Mouse (Mus musculus) common myeloid progenitor, adult 5-6 weeks (primary cell): ENCODE measurements at regions not wholly inside any gene's neighbourhood (a gene's known extent, or its start where the extent isn't known, plus 50 kb on each side); places are given as distances from the start of the nearest gene placed in this dataset.
A peak's percentile ranks its signal among the peaks of the same experiment; 100 is the strongest.

Experiments used
- ATAC-seq: replicated peaks from 2 replicates; pipeline ENCODE4 v1.8.0; 2016; ENCODE audit warnings: low read depth, mild to moderate bottlenecking, moderate TSS enrichment, inconsistent platforms; ENCODE audit not compliant: poor library complexity, severe bottlenecking

GRCm38 (mm10) chr10:125786197-125786879, 179.6 kb upstream of the Lrig3 start:
- peak; percentile 27 for ATAC-seq

GRCm38 (mm10) chr10:125786880-125787337, 179.1 kb upstream of the Lrig3 start:
- ATAC-seq = no peak

DNA sequence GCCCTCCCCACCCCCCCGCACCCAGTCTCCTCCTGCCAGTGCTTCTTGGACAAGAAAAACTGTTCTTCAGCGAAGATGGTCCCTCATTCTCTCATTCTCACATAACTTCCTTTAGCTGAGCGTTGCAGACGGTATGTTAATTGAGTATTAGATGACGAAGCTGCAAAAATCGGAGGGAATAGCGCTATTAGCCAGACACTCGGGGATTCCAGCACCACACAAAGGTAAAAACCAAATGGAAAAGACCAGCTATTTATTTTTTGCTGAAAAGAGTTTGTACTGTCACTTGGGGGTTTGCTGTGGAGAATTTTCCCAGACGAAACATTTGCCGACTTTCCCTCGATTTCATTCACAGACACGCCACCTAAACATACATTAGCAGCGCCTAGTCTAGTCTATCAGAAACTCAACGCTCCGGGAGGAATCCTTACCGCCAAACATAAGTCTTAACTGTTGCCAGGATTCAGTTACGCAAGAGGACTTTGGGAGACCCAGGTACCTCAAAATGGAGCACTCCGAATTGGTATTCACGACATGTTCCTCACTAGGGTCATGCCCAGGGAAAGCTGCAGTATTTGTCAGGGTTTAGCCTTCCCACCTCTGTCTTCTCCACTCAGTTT, 178.4 kb upstream of the Lrig3 start:
- no peak for ATAC-seq

DNA sequence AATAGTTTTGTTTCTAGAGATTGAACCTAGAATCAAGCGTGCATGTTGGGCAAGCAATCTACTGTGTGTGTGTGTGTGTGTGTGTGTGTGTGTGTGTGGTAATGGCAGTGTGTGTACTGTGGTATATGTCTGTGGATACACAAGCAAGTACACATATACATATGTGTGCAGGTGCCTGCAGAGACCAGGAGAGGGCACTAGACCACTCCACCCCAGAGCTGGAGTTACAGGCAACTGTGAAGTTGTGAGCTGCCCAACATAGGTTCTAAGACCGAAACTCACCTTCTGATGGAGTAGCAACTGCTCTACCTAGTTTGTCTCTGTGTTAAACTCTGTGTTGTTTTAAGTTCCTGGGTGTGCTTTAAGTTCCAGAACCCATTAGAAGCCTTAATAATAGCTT, 177.7 kb upstream of the Lrig3 start:
- no peak for ATAC-seq

DNA sequence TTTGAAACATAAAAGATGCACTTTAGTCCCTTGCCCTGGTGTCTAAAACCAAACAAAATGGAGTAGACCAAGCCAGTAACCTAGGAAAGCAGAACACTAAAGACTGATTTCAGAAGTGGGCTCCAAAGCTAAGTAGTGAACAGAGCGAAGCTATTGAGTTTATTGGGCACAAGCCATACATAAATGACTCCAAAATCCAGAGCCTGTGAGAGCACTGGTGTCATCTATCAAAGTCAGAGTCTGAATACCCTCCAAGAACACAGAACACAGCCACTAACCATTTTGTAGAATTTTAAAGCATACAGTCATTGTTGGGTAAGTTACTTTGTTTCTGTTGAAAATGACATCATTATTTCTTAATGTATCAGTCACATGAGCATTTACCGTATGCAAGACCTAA, 175.0 kb upstream of the Lrig3 start:
- no peak for ATAC-seq

GRCm38 (mm10) chr10:125794504-125794903, 171.5 kb upstream of the Lrig3 start:
- ATAC-seq = no peak

DNA sequence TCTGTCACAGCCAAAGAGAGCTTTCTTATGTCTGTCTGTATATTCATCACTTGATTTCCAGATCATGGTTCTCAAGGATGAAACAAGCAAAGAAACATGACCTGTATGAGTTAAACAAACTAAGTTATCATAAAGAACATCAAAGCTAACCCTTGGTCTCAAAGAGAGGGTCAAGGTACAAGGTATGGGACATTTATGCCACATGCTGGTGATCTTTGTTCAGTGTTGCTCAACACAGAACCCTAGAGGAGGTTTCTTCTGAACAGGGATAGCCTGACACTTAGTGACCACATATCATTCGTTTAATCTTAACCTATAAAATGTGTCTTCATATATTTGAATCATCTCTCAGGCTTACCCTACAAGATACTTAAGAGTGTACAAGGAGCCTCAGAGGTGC, 170.6 kb upstream of the Lrig3 start:
- ATAC-seq = no peak

DNA sequence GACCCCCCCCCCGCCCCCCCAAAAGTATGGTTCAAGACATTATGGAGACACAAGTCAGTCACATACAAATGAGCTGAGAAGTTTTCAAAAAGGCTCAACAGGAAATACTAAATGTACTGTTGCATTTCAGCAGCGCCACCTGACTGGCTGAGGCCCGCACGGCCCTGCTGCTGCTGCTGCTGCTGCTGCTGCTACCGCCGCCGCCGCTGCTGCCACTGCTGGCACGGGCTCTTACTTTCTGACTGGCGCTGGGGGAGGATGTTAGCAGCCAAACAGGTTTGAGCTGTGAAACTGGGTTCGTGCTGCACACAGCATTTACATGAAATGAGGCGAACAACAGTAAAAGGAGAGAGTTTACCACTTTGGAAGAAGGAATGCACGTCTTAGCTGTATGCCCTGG, 167.3 kb upstream of the Lrig3 start:
- no peak for ATAC-seq

DNA sequence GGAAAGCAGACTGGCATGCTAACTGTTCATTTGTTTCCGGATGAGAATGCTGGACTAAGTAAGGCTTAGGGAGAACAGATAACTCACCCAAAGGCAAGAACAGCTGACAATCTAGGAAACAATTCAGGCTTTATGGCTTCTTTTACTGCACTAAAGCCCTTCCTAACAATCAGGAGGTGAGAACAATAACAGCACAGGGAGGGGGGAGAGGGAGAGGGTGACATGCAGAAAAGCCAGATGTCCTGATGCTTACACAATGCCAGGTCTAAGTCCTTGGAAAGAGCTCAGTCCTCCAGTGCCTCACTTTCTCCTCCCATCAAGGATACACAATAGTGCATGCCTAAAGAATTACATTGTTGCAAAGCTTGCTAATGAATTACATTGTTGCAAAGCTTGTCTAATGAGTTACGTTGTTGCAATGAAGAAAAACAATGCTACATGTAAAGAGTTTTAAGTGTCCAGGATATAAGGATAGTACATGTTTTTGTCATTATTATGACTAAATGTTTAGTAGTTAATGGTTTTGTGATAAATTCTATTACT, 165.3 kb upstream of the Lrig3 start:
- no peak for ATAC-seq

DNA sequence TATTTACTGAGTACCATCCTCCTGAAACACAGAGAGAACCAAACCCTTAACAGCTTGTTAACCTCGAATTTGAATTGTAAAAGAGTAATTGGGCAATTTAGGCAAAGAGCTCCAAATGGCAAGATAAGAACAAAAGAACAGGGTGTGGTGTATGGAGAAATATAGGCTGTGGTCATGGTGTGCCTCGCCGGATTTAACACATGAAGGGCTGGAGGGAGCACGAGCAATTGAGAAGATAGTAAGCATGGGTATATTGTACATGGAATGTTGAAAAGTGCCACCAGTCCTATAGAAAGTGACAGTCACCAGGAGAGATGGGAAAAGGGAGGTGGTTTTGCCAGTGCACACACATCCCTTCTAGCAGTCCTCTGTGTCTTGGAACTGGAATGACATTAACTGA, 164.5 kb upstream of the Lrig3 start:
- ATAC-seq = no peak

DNA sequence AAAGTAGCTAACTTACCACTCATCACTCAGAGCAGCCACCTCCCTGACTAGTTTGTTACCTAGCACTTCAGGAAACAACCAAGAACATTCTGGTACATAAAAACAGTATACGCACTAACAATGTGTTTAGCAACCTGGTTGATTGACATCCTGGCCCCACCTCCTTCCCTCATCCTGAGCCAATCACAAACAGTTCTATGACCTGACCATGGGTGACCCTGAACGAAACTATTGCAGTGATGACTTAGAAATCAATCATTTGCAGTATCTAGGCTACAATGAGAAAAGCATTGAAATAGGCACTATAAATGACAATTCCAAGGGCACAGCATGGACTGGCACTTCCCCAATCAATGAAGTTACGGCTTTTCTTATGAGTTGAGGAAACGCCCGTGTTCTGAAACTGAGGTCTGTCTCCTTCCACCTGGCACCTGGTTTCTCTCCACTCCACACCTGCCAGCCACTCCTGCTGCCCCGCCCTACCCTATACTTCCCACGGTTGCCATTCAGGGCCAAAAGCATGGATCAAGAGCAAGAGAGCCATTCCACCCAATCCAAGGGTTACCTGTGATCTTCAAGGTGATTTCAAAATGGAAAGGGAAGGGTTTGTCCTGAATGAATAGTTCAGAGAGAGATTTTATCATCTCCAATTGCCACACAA, 162.9 kb upstream of the Lrig3 start:
- no peak for ATAC-seq

DNA sequence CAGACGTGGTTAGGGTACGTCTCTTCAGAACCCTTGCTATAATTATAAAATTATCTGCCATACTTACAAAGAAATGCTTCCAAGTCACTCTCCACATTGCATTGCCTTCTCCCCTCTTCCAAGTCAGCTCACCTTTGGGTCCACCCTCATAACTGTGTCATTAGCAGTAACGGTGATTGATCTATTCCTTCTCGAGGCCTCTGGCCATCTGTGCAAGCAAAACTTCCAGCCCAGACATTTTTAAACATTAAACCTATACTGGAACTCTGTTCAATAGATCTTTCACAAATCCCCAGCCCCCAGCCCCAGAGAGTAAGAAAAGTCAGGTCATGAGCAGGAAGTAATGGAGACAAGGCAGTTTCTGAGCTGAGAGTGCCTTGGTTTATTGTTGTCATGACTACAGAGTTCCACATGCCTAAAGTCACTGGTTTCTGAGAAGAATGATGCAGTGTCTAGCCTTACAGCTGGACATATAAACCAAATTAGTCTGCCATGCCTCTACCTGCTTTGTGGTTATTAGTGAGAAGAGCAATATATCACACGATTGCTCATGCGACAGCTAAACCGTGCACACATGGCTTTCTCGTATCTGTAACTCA, 156.1 kb upstream of the Lrig3 start:
- no peak for ATAC-seq

DNA sequence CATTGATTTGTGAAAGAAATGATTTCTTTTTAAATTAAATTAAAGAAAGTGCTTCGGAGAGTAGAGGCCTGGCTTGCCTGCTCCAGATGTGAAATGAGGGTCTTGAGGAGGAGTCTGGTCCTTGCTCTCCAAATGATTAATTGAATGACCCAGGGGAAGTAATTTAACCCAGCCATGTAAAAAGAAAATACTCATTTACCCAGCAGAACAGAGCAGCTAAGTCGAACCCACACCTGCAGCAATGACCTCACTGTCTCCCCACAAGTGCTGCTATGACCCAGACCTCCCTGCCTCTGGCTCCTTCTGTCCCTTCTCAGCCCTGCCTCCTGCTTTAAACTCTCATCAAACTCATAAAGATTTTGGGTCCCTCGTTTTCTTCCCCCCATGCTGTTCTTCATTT, 155.4 kb upstream of the Lrig3 start:
- no peak for ATAC-seq

GRCm38 (mm10) chr10:125814191-125814887, 151.6 kb upstream of the Lrig3 start:
- no peak for ATAC-seq

DNA sequence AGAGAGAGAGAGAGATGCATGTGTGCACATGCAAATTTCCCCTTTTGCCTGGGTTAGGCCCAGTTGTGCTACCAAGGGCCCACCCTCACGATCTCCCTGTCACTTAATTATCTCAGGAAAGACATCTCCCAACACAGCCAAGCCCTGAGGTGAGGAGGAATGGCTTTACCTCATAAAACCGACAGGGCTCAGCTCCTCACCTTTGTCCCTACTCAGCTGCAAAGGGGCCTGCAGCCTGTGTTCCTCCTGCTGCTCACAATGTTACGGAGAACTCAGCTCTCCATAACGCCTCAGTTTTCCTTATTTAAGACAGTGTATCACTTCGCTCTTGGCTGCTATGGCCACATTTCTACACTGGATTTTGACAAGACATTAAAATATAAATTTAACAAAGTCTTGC, 133.8 kb upstream of the Lrig3 start:
- no peak for ATAC-seq

DNA sequence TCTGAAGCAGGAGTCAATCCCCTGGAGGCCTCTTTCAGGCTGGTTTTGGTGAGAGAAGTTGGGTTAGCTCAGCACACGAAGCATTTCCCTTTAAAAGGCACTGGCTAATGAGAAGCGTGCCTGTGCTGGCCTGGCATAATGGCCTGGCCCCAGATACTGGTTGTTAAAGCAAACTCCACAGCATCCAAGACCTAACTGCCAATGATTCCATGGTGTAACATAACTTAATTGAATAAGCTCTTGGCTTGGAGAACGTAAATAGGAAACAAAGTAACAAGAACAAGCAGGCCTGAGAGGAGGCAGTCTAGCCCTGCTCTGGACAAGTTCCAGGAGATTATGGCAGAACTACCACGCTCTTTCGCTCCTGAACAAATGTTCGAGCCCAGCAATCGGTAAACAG, 133.2 kb upstream of the Lrig3 start:
- no peak for ATAC-seq

DNA sequence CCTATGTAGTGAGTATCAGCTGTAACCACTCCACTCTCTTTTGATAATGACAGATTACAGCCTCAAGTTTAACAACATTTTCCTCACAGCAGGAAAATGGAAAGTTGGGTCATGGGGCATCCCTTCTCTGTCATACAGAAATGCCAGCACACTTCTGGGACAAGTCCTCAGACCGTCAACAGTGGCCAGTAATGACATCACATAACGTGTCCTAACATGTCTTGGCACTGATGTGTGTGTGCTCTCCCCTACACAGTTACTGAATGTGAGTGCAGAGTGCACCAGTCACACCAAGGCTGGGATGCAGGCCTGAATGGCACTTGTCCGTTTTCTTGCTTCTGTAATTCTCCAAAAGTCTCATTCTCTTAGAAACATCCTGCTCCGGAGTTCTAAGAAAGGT, 132.0 kb upstream of the Lrig3 start:
- ATAC-seq = no peak

- no peak for ATAC-seq
Measured at GRCm38 (mm10) chr10:125838982-125839381, 127.0 kb upstream of the Lrig3 start.

DNA sequence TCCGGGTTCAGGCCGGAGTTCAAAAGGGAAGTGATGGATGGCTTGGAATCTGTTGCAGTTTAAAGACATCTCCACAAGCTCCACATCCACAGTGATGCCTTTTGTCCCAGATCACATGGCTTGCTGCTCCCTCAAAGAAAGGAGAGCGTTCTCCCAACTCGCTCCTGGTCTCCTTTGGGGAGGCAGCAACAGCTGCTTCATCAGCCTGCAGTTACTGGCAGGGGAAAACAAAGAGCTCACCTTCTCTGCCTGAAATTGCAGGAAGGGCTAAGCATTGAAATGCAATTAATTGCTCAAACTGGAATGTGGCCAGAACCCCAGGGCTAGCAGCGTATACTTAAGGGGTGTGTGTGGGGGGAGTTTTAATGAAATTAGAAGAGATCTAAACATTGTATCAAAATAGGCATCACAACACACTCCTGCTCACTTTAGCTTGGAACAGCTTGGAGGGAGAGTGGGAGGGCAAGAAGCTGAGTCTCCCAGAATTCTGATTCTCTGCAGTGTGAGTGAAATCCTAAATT, 126.3 kb upstream of the Lrig3 start:
- no peak for ATAC-seq

- ATAC-seq = no peak
Measured at GRCm38 (mm10) chr10:125840388-125840787, 125.6 kb upstream of the Lrig3 start.
